Mouse (Mus musculus) thymus, postnatal 10 days (tissue): ENCODE results near the gene Adgre1.
"Not testable (repeated sequence)": the region's sequence is repeated elsewhere in the genome, so short reads cannot be mapped to it uniquely, and the experiment has no call there.

ENCODE experiments used
- DNase-seq, 2 experiments: peaks; one replicate each; pipeline ENCODE4 v3.0.0; 2021; ENCODE audit warnings: low spot score in 2 of 2

Adgre1 gene

GRCm38 (mm10) chr17:57358441-57358840, at the start of gene Adgre1:
Gene Adgre1, plus strand, starts transcription at chr17:57358691.
- DNase-seq = no peak

GRCm38 (mm10) chr17:57311801-57312200, 46.7 kb upstream of the Adgre1 start:
- DNase-seq = no peak

GRCm38 (mm10) chr17:57327615-57328014, 30.9 kb upstream of the Adgre1 start:
- no peak for DNase-seq

- no peak for DNase-seq
Measured at GRCm38 (mm10) chr17:57328944-57329343, 29.5 kb upstream of the Adgre1 start.

- no peak for DNase-seq
Measured at GRCm38 (mm10) chr17:57330993-57331392, 27.5 kb upstream of the Adgre1 start.

GRCm38 (mm10) chr17:57332241-57332640, 26.2 kb upstream of the Adgre1 start:
- DNase-seq = no peak

- DNase-seq = no peak
Measured at GRCm38 (mm10) chr17:57334001-57334760, 24.3 kb upstream of the Adgre1 start.

GRCm38 (mm10) chr17:57334761-57335150, 23.7 kb upstream of the Adgre1 start:
- DNase-seq = peak; percentile 75 to 86

- DNase-seq = not testable (repeated sequence)
Measured at GRCm38 (mm10) chr17:57335194-57335593, 23.3 kb upstream of the Adgre1 start.

- peak; percentile 76 to 92 for DNase-seq
Measured at GRCm38 (mm10) chr17:57335673-57336303, 22.7 kb upstream of the Adgre1 start.

GRCm38 (mm10) chr17:57337996-57338395, 20.5 kb upstream of the Adgre1 start:
- no peak for DNase-seq

GRCm38 (mm10) chr17:57339298-57339697, 19.2 kb upstream of the Adgre1 start:
- DNase-seq = no peak

- peak; percentile 18 to 23 for DNase-seq
Measured at GRCm38 (mm10) chr17:57341568-57341967, 16.9 kb upstream of the Adgre1 start.

GRCm38 (mm10) chr17:57344029-57344707, 14.3 kb upstream of the Adgre1 start:
- DNase-seq = no peak

- DNase-seq = no peak
Measured at GRCm38 (mm10) chr17:57347017-57347416, 11.5 kb upstream of the Adgre1 start.

GRCm38 (mm10) chr17:57347781-57348180, 10.7 kb upstream of the Adgre1 start:
- DNase-seq = no peak

GRCm38 (mm10) chr17:57349067-57349466, 9.4 kb upstream of the Adgre1 start:
- no peak for DNase-seq

GRCm38 (mm10) chr17:57350212-57350611, 8.3 kb upstream of the Adgre1 start:
- no peak for DNase-seq

GRCm38 (mm10) chr17:57351107-57351506, 7.4 kb upstream of the Adgre1 start:
- no peak for DNase-seq

GRCm38 (mm10) chr17:57359485-57360241, 1.2 kb downstream of the Adgre1 start:
- DNase-seq = no peak
